Mouse (Mus musculus): Measurements from ENCODE around the gene Ccdc191.

GRCm38 (mm10) chr16:43889208-43890004 lies at the start of gene Ccdc191:
- TF ChIP-seq CTCF (IDR thresholded peaks at IDR 0.05; ENCODE audit: extremely low read depth, insufficient read depth, insufficient read length, insufficient replicate concordance) (no peak), POLR2A (IDR thresholded peaks at IDR 0.05; ENCODE audit: low read depth, low read length) (no peak; the same call in 1 of the 2 replicates)

Measured in spleen, adult 2 months (tissue).